Comparison of ENCODE assay signal across 7 mouse cellular contexts in the genomic region with DNA sequence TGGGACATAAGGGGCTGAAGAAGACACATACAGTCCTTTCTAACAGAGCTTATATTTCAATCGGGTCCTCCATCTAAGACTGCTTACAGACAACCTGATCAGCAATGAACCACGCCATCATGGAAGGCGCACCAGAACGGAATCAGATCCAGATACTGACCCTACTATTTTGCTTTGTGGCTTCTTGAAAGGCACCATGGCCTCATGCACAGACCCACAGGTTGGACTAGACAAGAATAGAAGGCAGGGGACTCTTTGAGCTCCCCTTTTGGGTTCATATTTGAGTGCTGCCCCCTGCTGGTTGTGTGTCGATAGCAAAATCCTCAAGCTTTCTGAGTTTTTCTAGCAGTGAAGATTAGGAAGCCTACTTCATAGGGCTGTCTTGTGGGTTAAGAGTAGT.
DNase-seq lines count a peak whose midpoint lies in the region; ATAC-seq lines count a peak whose summit lies in the region.

No protein-coding gene starts in this region.

- peak; percentile 78 for DNase-seq in adrenal gland, postnatal 25 days
- DNase-seq in embryo, embryonic 9.5 days (ENCODE audit: extremely low spot score): peak; percentile 75
- peak; percentile 64 to 76 for DNase-seq in gastrocnemius, postnatal 36 days
- peak; percentile 84 for DNase-seq in left cerebral cortex, postnatal 4 days
- DNase-seq in midbrain, embryonic 11.5 days (ENCODE audit: low spot score, missing footprints): peak; percentile 96
- peak; percentile 60 for DNase-seq in skeletal muscle tissue, adult 2 months (ENCODE audit: low read depth, low spot score)

- no peaks in the 10 kb centered on the region for H3K9me3 ChIP-seq in intestine, embryonic 16.5 days (ENCODE audit: control insufficient read depth, low read length)
- H3K9me3 ChIP-seq in midbrain, embryonic 11.5 days (ENCODE audit: control insufficient read depth, low read length): no peaks in the 10 kb centered on the region

- peak overlapping the region; percentile 45 for H3K4me3 ChIP-seq in intestine, embryonic 16.5 days (ENCODE audit: low read length)
- H3K4me3 ChIP-seq in midbrain, embryonic 11.5 days (ENCODE audit: low read depth, low read length): no peak overlapping the region

- no peaks in the 10 kb centered on the region for H3K36me3 ChIP-seq in intestine, embryonic 16.5 days (ENCODE audit: control insufficient read depth, insufficient read depth, low read length)
- H3K36me3 ChIP-seq in midbrain, embryonic 11.5 days (ENCODE audit: control insufficient read depth, insufficient read depth, low read length): no peaks in the 10 kb centered on the region

- H3K4me1 ChIP-seq in intestine, embryonic 16.5 days (ENCODE audit: control insufficient read depth, insufficient read depth, low read length): peaks cover 4% of the 10 kb centered on the region; the same call in 1 of the 2 replicates
- H3K4me1 ChIP-seq in midbrain, embryonic 11.5 days (ENCODE audit: control insufficient read depth, insufficient read depth, low read length): peaks cover 2% of the 10 kb centered on the region; the same call in 1 of the 2 replicates

- H3K27me3 ChIP-seq in intestine, embryonic 16.5 days (replicated peaks; ENCODE audit: control insufficient read depth, insufficient read depth, low read length): no peaks in the 10 kb centered on the region
- no peaks in the 10 kb centered on the region for H3K27me3 ChIP-seq in midbrain, embryonic 11.5 days (ENCODE audit: control insufficient read depth, insufficient read depth, low read length)

- H3K4me2 ChIP-seq in intestine, embryonic 16.5 days (ENCODE audit: low read depth, low read length): peak overlapping the region; percentile 84
- peak overlapping the region; percentile 54 for H3K4me2 ChIP-seq in midbrain, embryonic 11.5 days

- peak; percentile 45 for ATAC-seq in intestine, embryonic 16.5 days
- ATAC-seq in midbrain, embryonic 11.5 days (ENCODE audit: low FRiP score): peak; percentile 60

- peak overlapping the region; percentile 62 for H3K9ac ChIP-seq in intestine, embryonic 16.5 days (ENCODE audit: low read depth, low read length)
- H3K9ac ChIP-seq in midbrain, embryonic 11.5 days (ENCODE audit: low read length): no peak overlapping the region

- no peak overlapping the region for H3K27ac ChIP-seq in intestine, embryonic 16.5 days (ENCODE audit: low read length)
- no peak overlapping the region for H3K27ac ChIP-seq in midbrain, embryonic 11.5 days (ENCODE audit: low read depth, low read length)

- intact Hi-C loops in gastrocnemius, postnatal 36 days (cut with DNase I): loop anchor here (1.0 to 5.0 kb wide), 2 partner anchors 85 to 204 kb away; no protein-coding TSS in a partner anchor
- intact Hi-C loops in left cerebral cortex, postnatal 4 days (cut with DNase I): loop anchor here (2.0 kb wide), 1 partner anchor 204 kb away; the partner anchor contains the start of gene Samd4

- 30% methylated on average over 5 of the region's 5 CpGs for WGBS in intestine, embryonic 16.5 days
- WGBS in midbrain, embryonic 11.5 days: 29% methylated on average over 5 of the region's 5 CpGs
